Comparison of ENCODE assay signal across 10 mouse cellular contexts in the genomic region with DNA sequence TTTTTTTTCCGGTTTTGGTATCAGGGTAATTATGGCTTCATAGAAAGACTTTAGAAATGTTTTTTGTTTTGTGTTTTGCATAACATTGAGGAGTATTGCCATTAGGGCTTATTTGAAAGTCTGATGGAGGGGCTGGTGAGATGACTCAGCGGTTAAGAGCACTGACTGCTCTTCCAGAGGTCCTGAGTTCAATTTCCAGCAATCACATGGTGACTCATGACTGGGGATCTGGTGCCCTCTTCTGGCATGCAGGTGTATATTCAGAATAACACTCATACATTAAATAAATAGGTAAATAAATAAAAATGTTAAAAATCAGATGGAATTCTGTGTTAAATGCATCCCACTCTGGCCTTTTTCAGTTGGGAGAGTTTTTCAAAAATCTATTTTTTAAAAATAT. TPM values are rescaled to one million over a fixed set of nuclear protein-coding genes. Genes with fewer than 3 reads are reported as not detected.
A peak's percentile ranks its signal among the peaks of the same experiment; 100 is the strongest.
DNase-seq lines count a peak whose midpoint lies in the region; ATAC-seq and TF ChIP-seq lines count a peak whose summit lies in the region.
"Had no signal": no experiment of that assay in that cellular context is flagged by ENCODE, and none has a peak within 500 bp of the region (broad histone marks: within the 10 kb centered on the region; RNA-seq: fewer than 3 reads in every experiment).

No protein-coding gene starts in this region.

- DNase-seq in cerebellum, postnatal 10 days: peak; percentile 5 to 27
- no peak for DNase-seq in midbrain, postnatal 0 days (ENCODE audit: low spot score)
- DNase-seq in midbrain, embryonic 14.5 days: no peak
- no peak for DNase-seq in stomach, postnatal 0 days (ENCODE audit: low spot score)
- no peak for DNase-seq in cerebellum, adult 11 months

- no peak overlapping the region for H3K4me3 ChIP-seq in midbrain, postnatal 0 days (ENCODE audit: low read depth, low read length)
- H3K4me3 ChIP-seq in midbrain, embryonic 14.5 days (replicated peaks; ENCODE audit: low read depth, low read length): no peak overlapping the region
- H3K4me3 ChIP-seq in stomach, postnatal 0 days (ENCODE audit: low read depth, low read length): no peak overlapping the region
- H3K4me3 ChIP-seq in hindbrain, embryonic 12.5 days: no peak overlapping the region
- H3K4me3 ChIP-seq: limb, embryonic 15.5 days; neural tube, embryonic 12.5 days had no signal

- ATAC-seq in cerebellum, adult (ENCODE audit: insufficient number of reproducible peaks, low FRiP score, low TSS enrichment): no peak
- ATAC-seq in midbrain, postnatal 0 days (ENCODE audit: low FRiP score): no peak
- no peak for ATAC-seq in midbrain, embryonic 14.5 days (ENCODE audit: low FRiP score, low TSS enrichment)
- 0 out of 2 replicates have a peak, but pooled peaks have one; percentile 29 for ATAC-seq in common myeloid progenitor, adult 5-6 weeks (replicated peaks; ENCODE audit: low read depth, poor library complexity, severe bottlenecking)
- ATAC-seq in stomach, postnatal 0 days (ENCODE audit: low FRiP score, low TSS enrichment): no peak
- no peak for ATAC-seq in hindbrain, embryonic 12.5 days (ENCODE audit: low FRiP score)

- no peak overlapping the region for H3K27ac ChIP-seq in midbrain, postnatal 0 days (ENCODE audit: low read depth, low read length)
- H3K27ac ChIP-seq in midbrain, embryonic 14.5 days (replicated peaks; ENCODE audit: low read depth, low read length): no peak overlapping the region
- H3K27ac ChIP-seq in stomach, postnatal 0 days (replicated peaks): no peak overlapping the region
- no peak overlapping the region for H3K27ac ChIP-seq in hindbrain, embryonic 12.5 days
- H3K27ac ChIP-seq: limb, embryonic 15.5 days; neural tube, embryonic 12.5 days had no signal

- peaks cover 11% of the 10 kb centered on the region for H3K27me3 ChIP-seq in midbrain, postnatal 0 days (ENCODE audit: insufficient read depth, low read length)
- H3K27me3 ChIP-seq in midbrain, embryonic 14.5 days (ENCODE audit: control insufficient read depth, insufficient read depth, low read length): 0 out of 2 replicates have a peak, but pooled peaks cover 7% of the 10 kb centered on the region
- no peaks in the 10 kb centered on the region for H3K27me3 ChIP-seq in stomach, postnatal 0 days (ENCODE audit: control insufficient read depth, insufficient read depth, low read length)
- H3K27me3 ChIP-seq in hindbrain, embryonic 12.5 days: peaks cover 55% of the 10 kb centered on the region

- WGBS in midbrain, postnatal 0 days: 82% methylated on average over 2 of the region's 2 CpGs
- 61% methylated on average over 2 of the region's 2 CpGs for WGBS in midbrain, embryonic 14.5 days
- WGBS in stomach, postnatal 0 days: 77% methylated on average over 2 of the region's 2 CpGs
- WGBS in hindbrain, embryonic 12.5 days: 64% methylated on average over 2 of the region's 2 CpGs

- TF ChIP-seq CTCF in midbrain, postnatal 0 days (IDR thresholded peaks at IDR 0.05): peak; percentile 11
- TF ChIP-seq CTCF in stomach, postnatal 0 days (IDR thresholded peaks at IDR 0.05; ENCODE audit: low read depth): peak; percentile 57

- no peaks in the 10 kb centered on the region for H3K4me1 ChIP-seq in midbrain, postnatal 0 days (ENCODE audit: insufficient read depth, low read length)
- no peaks in the 10 kb centered on the region for H3K4me1 ChIP-seq in midbrain, embryonic 14.5 days (ENCODE audit: control insufficient read depth, insufficient read depth, low read length)
- H3K4me1 ChIP-seq in stomach, postnatal 0 days (replicated peaks; ENCODE audit: control insufficient read depth, insufficient read depth): no peaks in the 10 kb centered on the region
- H3K4me1 ChIP-seq in hindbrain, embryonic 12.5 days: no peaks in the 10 kb centered on the region
- H3K4me1 ChIP-seq: limb, embryonic 15.5 days; neural tube, embryonic 12.5 days had no signal

- H3K9ac ChIP-seq in midbrain, postnatal 0 days (replicated peaks; ENCODE audit: low read length, poor library complexity, severe bottlenecking): no peak overlapping the region
- H3K9ac ChIP-seq in midbrain, embryonic 14.5 days (replicated peaks; ENCODE audit: low read length): no peak overlapping the region
- no peak overlapping the region for H3K9ac ChIP-seq in stomach, postnatal 0 days (ENCODE audit: low read length)
- no peak overlapping the region for H3K9ac ChIP-seq in hindbrain, embryonic 12.5 days
- H3K9ac ChIP-seq: limb, embryonic 15.5 days; neural tube, embryonic 12.5 days had no signal

- H3K36me3 ChIP-seq in midbrain, postnatal 0 days (ENCODE audit: insufficient read depth, low read length): no peaks in the 10 kb centered on the region
- no peaks in the 10 kb centered on the region for H3K36me3 ChIP-seq in midbrain, embryonic 14.5 days (ENCODE audit: control insufficient read depth, insufficient read depth, low read length)
- no peaks in the 10 kb centered on the region for H3K36me3 ChIP-seq in stomach, postnatal 0 days (ENCODE audit: control insufficient read depth, insufficient read depth, low read length)
- H3K36me3 ChIP-seq in hindbrain, embryonic 12.5 days: no peaks in the 10 kb centered on the region
- H3K36me3 ChIP-seq: limb, embryonic 15.5 days; neural tube, embryonic 12.5 days had no signal

- no peak for TF ChIP-seq EP300 in stomach, postnatal 0 days (optimal IDR thresholded peaks at IDR 0.05)

- no peak overlapping the region for H3K4me2 ChIP-seq in midbrain, postnatal 0 days (ENCODE audit: low read depth, low read length, poor library complexity, severe bottlenecking)
- no peak overlapping the region for H3K4me2 ChIP-seq in midbrain, embryonic 14.5 days (ENCODE audit: low read length)
- no peak overlapping the region for H3K4me2 ChIP-seq in stomach, postnatal 0 days (replicated peaks; ENCODE audit: low read depth)
- H3K4me2 ChIP-seq in hindbrain, embryonic 12.5 days (replicated peaks): no peak overlapping the region
- H3K4me2 ChIP-seq: limb, embryonic 15.5 days; neural tube, embryonic 12.5 days had no signal

- no peaks in the 10 kb centered on the region for H3K9me3 ChIP-seq in midbrain, postnatal 0 days (ENCODE audit: low read length)
- no peaks in the 10 kb centered on the region for H3K9me3 ChIP-seq in midbrain, embryonic 14.5 days (ENCODE audit: control insufficient read depth, low read length)
- no peaks in the 10 kb centered on the region for H3K9me3 ChIP-seq in stomach, postnatal 0 days (ENCODE audit: control insufficient read depth, low read length)
- H3K9me3 ChIP-seq in hindbrain, embryonic 12.5 days (replicated peaks): no peaks in the 10 kb centered on the region
- H3K9me3 ChIP-seq: limb, embryonic 15.5 days; neural tube, embryonic 12.5 days had no signal

RNA-seq across cellular contexts. Expression of a gene that starts 9.3 kb away (rescaled TPM):
- total RNA-seq in midbrain, postnatal 0 days (2014; rRNA removed): 37.7 and 47.3 TPM in 2 replicates
- 16.4 and 20.1 TPM in 2 replicates for polyA plus RNA-seq in midbrain, postnatal 0 days (2015; fragmentation: Nextera tagmentation; extraction: Ambion mirVana)
- 25.0 and 35.3 TPM in 2 replicates for polyA plus RNA-seq in midbrain, embryonic 14.5 days (2014; fragmentation: Nextera tagmentation; extraction: Ambion mirVana)
- 125 and 139 TPM in 2 replicates for total RNA-seq in common myeloid progenitor, adult 5-6 weeks (2017)
- polyA plus RNA-seq in stomach, postnatal 0 days (2015; fragmentation: Nextera tagmentation; extraction: Ambion mirVana): 11.6 and 12.4 TPM in 2 replicates
- 45.8 and 52.4 TPM in 2 replicates for polyA plus RNA-seq in hindbrain, embryonic 12.5 days (2016; fragmentation: Nextera tagmentation; extraction: Ambion mirVana)

Comparison
In these comparisons a context has a peak if more than half of its experiments do, and no peak if none do; other contexts are left out.
1. DNase-seq: peak in cerebellum, postnatal 10 days (2 of 2); none in midbrain, postnatal 0 days (single experiment), midbrain, embryonic 14.5 days (single experiment), stomach, postnatal 0 days (single experiment) and cerebellum, adult 11 months (single experiment).